Mouse (Mus musculus): Measurements from ENCODE around the gene Glra4.

GRCm38 (mm10) chrX:136740791-136741650, 38.9 kb downstream of the Glra4 start:
- TF ChIP-seq CTCF (IDR thresholded peaks at IDR 0.05 in 2 of 3, conservative IDR thresholded peaks at IDR 0.05 in 1 of 3; ENCODE audit: control insufficient read depth in 1 of 3, insufficient read depth in 1 of 3, low read depth in 2 of 3, low read length in 3 of 3, poor library complexity in 1 of 3, severe bottlenecking in 1 of 3) (no peak), MAZ (IDR thresholded peaks at IDR 0.05; ENCODE audit: low read depth, low read length) (0 out of 2 replicates have a peak, but pooled peaks have one; percentile 18), POLR2AphosphoS2 (IDR thresholded peaks at IDR 0.05; ENCODE audit: low read length) (peak; percentile 90), MXI1 (IDR thresholded peaks at IDR 0.05; ENCODE audit: low read depth, low read length) (no peak), EP300 (IDR thresholded peaks at IDR 0.05; ENCODE audit: low read depth in 1 of 2, low read length in 2 of 2) (peak in 1 of 2 experiments; percentile 43; a peak in 2 of 4 replicates), POLR2A (IDR thresholded peaks at IDR 0.05; ENCODE audit: control insufficient read depth in 1 of 2, insufficient read depth in 1 of 2, low read depth in 1 of 2, low read length in 2 of 2, poor library complexity in 1 of 2) (peak; percentile 95), ELF1 (IDR thresholded peaks at IDR 0.05; ENCODE audit: low read depth, low read length) (no peak), KAT2A (conservative IDR thresholded peaks at IDR 0.05; ENCODE audit: low read depth, low read length) (peak; percentile 39)

Measured in MEL (cell line).